Mouse (Mus musculus) hindbrain, embryonic 14.5 days (tissue): ENCODE measurements around the gene March1. TPM values are rescaled to one million over a fixed set of nuclear protein-coding genes. Genes with fewer than 3 reads are reported as not detected.

ENCODE experiments used
- ATAC-seq: fragments of 200-750 bp; cut with Nextera tagmentation; 2 replicates; pipeline ENCODE4 v1.8.0; 2017; ENCODE audit warnings: moderate number of reproducible peaks, mild to moderate bottlenecking, moderate TSS enrichment, moderate library complexity; ENCODE audit not compliant: low FRiP score
- DNase-seq: peaks from one replicate; pipeline ENCODE4 v3.0.0-alpha.2; 2015; ENCODE audit warnings: low spot score
- H3K27ac ChIP-seq: fragments of 300-500 bp; sonication (generic); 2 replicates; pipeline ENCODE4 v1.5.1; 2014; ENCODE audit warnings: mild to moderate bottlenecking, moderate library complexity
- H3K27me3 ChIP-seq: fragments of 300-500 bp; sonication (generic); 2 replicates; pipeline ENCODE4 v1.6.1; 2014; ENCODE audit warnings: mild to moderate bottlenecking, low read length, mixed read lengths; ENCODE audit not compliant: control insufficient read depth, insufficient read depth
- H3K36me3 ChIP-seq: fragments of 300-500 bp; sonication (generic); replicated peaks from 2 replicates; pipeline ENCODE4 v1.6.1; 2014; ENCODE audit not compliant: control insufficient read depth, insufficient read depth
- H3K4me1 ChIP-seq: fragments of 300-500 bp; sonication (generic); replicated peaks from 2 replicates; pipeline ENCODE4 v1.6.1; 2014; ENCODE audit warnings: antibody characterized with exemption, low read length, mixed read lengths; ENCODE audit not compliant: control insufficient read depth, insufficient read depth
- H3K4me2 ChIP-seq: fragments of 300-500 bp; sonication (generic); replicated peaks from 2 replicates; pipeline ENCODE4 v1.6.1; 2014; ENCODE audit warnings: mild to moderate bottlenecking, moderate library complexity
- H3K4me3 ChIP-seq: fragments of 300-500 bp; sonication (generic); replicated peaks from 2 replicates; pipeline ENCODE4 v1.5.1; 2014; ENCODE audit warnings: mild to moderate bottlenecking, low read length
- H3K9ac ChIP-seq: fragments of 300-500 bp; sonication (generic); 2 replicates; pipeline ENCODE4 v1.6.1; 2014
- H3K9me3 ChIP-seq: fragments of 300-500 bp; sonication (generic); 2 replicates; pipeline ENCODE4 v1.6.1; 2016; ENCODE audit warnings: low read length; ENCODE audit not compliant: control insufficient read depth
- WGBS: fragments of 180-500 bp; shearing (Covaris S2); extraction: QIAGEN DNeasy Blood & Tissue Kit; methylation state at CpG from one replicate; pipeline ENCODE4 v1.1.7; 2014; 5-methylcytosine and 5-hydroxymethylcytosine counted together
- polyA plus RNA-seq: library from polyadenylated mRNA; unstranded; fragments of >200 nt; fragmentation: Nextera tagmentation; extraction: Ambion mirVana; gene quantifications from 2 replicates; pipeline ENCODE4 v1.2.1, GENCODE M21; 2014

The March1 gene
- polyA plus RNA-seq, 1 experiment from 2014 or later: 48.2 TPM

DNA sequence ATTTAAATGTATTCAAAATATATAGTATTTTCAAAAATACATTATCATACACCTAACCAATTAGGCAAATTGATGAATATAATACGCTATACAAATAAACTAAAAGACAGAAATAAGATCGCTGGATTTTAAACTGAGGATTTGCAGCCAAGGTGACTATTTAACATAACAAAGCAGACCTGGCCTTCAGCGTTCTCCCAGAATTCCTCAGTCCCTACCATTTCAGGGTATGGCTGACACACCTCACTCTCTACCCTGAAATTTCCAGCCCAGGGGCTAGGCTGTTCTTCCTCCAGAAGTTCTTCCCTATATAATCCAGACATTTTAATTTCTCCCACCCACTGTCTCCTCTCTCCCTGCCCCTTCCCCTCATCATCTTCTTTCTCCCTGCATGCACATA lies 870.9 kb downstream of the March1 start:
- no peak overlapping the region for H3K9ac ChIP-seq
- no peak overlapping the region for H3K4me3 ChIP-seq
- WGBS: 51% methylated on average over 3 of the region's 3 CpGs
- H3K27ac ChIP-seq: no peak overlapping the region
- DNase-seq (no peak), ATAC-seq (no peak)
- H3K36me3 ChIP-seq: 0 out of 2 replicates have a peak, but pooled peaks cover 3% of the 10 kb centered on the region
- H3K4me1 ChIP-seq: peaks cover 13% of the 10 kb centered on the region; the same call in 1 of the 2 replicates
- H3K4me2 ChIP-seq: no peak overlapping the region
- no peaks in the 10 kb centered on the region for H3K27me3 ChIP-seq
- no peaks in the 10 kb centered on the region for H3K9me3 ChIP-seq

GRCm38 (mm10) chr8:66490624-66491023 lies 872.9 kb downstream of the March1 start:
- H3K27me3 ChIP-seq: no peaks in the 10 kb centered on the region
- H3K9me3 ChIP-seq: no peaks in the 10 kb centered on the region
- ATAC-seq: no peak
- no peaks in the 10 kb centered on the region for H3K36me3 ChIP-seq
- no peak overlapping the region for H3K4me3 ChIP-seq
- WGBS: 84% methylated on average over 4 of the region's 4 CpGs
- DNase-seq: no peak
- no peak overlapping the region for H3K27ac ChIP-seq
- H3K4me2 ChIP-seq: no peak overlapping the region
- no peak overlapping the region for H3K9ac ChIP-seq
- 0 out of 2 replicates have a peak, but pooled peaks cover 2% of the 10 kb centered on the region for H3K4me1 ChIP-seq

DNA sequence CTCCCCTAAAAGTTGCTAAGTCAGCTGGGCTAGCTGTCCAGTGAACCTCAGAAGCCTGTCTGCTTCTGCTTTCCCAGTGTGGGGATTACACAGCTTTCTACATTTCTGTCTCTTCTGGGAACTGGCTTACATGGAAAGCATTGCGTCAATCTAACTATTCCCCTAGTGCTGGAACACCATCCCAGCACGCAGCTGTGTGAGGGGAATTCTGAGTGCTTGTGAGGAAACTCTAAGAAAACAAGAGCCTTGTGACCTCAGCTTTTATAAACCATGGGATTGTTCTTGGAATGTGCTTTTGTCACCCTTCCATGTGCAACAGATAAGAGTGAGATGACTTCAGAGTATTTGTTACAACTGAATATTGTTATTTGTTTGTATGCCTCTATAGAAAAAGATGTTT lies 876.8 kb downstream of the March1 start:
- Histone ChIP-seq H3K27me3 (no peaks in the 10 kb centered on the region), H3K4me3 (no peak overlapping the region), H3K9ac (no peak overlapping the region), H3K4me2 (no peak overlapping the region), H3K27ac (no peak overlapping the region), H3K9me3 (no peaks in the 10 kb centered on the region), H3K36me3 (no peaks in the 10 kb centered on the region), H3K4me1 (no peaks in the 10 kb centered on the region)
- 80% methylated on average over 2 of the region's 2 CpGs for WGBS
- DNase-seq (no peak), ATAC-seq (no peak)

DNA sequence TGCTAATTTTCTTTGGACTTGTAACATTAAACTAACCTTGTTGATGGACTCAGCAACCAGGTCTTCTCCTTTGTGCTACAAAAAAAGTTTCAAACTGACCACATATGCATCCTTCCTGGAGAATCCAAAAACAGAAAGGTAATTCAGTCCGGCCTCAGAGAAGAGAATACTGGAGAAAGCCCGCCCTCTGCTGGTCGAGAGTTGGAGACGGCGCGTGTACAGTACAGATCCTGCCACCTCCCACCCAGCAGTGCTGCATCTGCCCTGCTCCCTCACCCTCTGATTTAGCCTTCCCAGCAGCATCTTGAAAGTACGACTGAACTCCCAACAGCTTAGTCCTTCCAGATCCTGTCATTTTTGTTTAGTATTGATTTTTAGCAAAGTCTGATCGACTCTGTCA lies 878.0 kb downstream of the March1 start:
- H3K4me3 ChIP-seq: no peak overlapping the region
- H3K4me2 ChIP-seq: no peak overlapping the region
- H3K27ac ChIP-seq: no peak overlapping the region
- no peaks in the 10 kb centered on the region for H3K27me3 ChIP-seq
- H3K9ac ChIP-seq: no peak overlapping the region
- WGBS: 8% methylated on average over 8 of the region's 8 CpGs
- ATAC-seq (peak; percentile 90), DNase-seq (peak; percentile 76)
- H3K4me1 ChIP-seq: no peaks in the 10 kb centered on the region
- no peaks in the 10 kb centered on the region for H3K36me3 ChIP-seq
- no peaks in the 10 kb centered on the region for H3K9me3 ChIP-seq

DNA sequence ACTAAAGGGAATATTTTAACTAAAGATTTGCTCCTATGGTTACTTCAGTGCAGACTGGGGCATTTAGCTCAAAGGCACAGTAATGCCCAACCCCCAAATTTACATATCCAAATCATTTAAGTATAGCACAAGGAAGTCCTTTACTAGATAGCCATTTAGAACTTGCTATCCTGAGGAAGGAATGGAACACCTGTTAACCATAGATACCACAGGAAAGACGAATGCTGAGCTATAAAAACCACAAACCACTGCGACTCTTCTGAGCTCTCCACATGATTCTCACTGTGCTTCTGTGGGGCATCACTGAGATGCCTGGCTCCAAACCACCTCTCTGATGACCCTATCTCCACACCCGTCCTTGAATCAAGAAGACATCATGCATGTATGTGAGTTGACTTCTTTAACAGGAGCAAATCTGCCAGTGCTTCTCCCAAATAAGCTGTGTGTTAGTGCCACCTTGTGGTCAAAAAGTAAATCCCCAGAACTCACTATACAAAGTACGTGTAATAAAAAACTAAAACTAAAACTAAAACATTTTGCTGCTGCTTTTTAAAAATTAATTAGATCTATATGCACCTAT lies 879.4 kb downstream of the March1 start:
- Histone ChIP-seq H3K4me3 (no peak overlapping the region), H3K4me1 (no peaks in the 10 kb centered on the region), H3K27ac (no peak overlapping the region), H3K4me2 (no peak overlapping the region), H3K27me3 (no peaks in the 10 kb centered on the region), H3K36me3 (no peaks in the 10 kb centered on the region), H3K9ac (no peak overlapping the region), H3K9me3 (no peaks in the 10 kb centered on the region)
- DNase-seq: peak; percentile 79
- WGBS: 42% methylated on average over 4 of the region's 4 CpGs
- peak; percentile 32; the same call in 1 of the 2 replicates for ATAC-seq

DNA sequence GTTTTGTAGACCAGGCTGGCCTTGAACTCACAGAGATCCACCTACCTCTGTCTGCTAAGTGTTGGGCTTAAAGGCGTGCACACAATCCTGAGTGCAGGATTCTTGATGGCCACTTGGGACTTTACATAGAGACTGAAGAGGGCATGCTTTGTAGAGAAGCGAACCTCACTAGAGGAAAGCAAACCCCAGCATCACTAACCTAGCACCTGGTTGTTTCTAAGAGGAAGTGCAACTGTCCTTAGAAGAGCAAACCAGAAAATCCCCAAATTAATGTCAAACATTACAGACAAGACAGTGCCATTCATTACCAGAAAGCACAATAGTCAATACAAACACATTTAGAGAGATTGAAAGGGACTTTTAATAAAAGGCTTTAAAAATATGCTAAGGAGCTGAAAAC lies 885.7 kb downstream of the March1 start:
- no peak overlapping the region for H3K9ac ChIP-seq
- no peak overlapping the region for H3K4me2 ChIP-seq
- WGBS: 88% methylated on average over 2 of the region's 2 CpGs
- no peaks in the 10 kb centered on the region for H3K27me3 ChIP-seq
- no peaks in the 10 kb centered on the region for H3K4me1 ChIP-seq
- ATAC-seq (no peak), DNase-seq (no peak)
- no peaks in the 10 kb centered on the region for H3K9me3 ChIP-seq
- H3K4me3 ChIP-seq: no peak overlapping the region
- H3K36me3 ChIP-seq: no peaks in the 10 kb centered on the region
- H3K27ac ChIP-seq: no peak overlapping the region

GRCm38 (mm10) chr8:66511537-66511936 lies 893.8 kb downstream of the March1 start, which contains the start of gene Tktl2:
Tktl2 (plus strand) TSS chr8:66511756.
- no peaks in the 10 kb centered on the region for H3K36me3 ChIP-seq
- H3K4me1 ChIP-seq: no peaks in the 10 kb centered on the region
- no peak within 1 kb of the TSS for H3K4me2 ChIP-seq
- DNase-seq (no peak), ATAC-seq (no peak)
- no peak within 1 kb of the TSS for H3K9ac ChIP-seq
- H3K27ac ChIP-seq: no peak within 1 kb of the TSS
- H3K4me3 ChIP-seq: no peak within 1 kb of the TSS
- 97% methylated on average over 22 of the region's 22 CpGs for WGBS
- no peaks in the 10 kb centered on the region for H3K27me3 ChIP-seq
- H3K9me3 ChIP-seq: no peaks in the 10 kb centered on the region

DNA sequence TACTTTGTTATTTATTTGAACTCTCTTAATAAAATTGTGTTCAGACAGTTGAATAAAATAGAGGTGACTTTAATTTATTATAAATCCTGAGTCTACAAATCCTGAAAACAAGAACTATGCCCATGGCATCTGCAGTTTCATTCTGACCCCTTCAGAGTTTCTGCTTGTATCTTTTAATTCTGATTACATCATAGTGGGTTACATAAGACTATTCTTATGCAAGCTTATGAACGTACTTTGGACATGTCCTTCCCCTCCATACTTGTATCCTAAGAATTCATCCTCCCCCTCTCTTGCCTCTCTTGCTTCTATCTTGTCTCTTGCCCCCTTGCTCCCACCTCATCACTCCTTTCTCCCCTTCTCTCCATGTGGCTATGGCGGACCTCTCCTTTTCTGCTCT lies 901.4 kb downstream of the March1 start:
- no peak for ATAC-seq
- Histone ChIP-seq H3K4me3 (no peak overlapping the region), H3K27ac (no peak overlapping the region), H3K9ac (no peak overlapping the region), H3K4me1 (no peaks in the 10 kb centered on the region), H3K36me3 (no peaks in the 10 kb centered on the region), H3K27me3 (no peaks in the 10 kb centered on the region), H3K4me2 (no peak overlapping the region), H3K9me3 (no peaks in the 10 kb centered on the region)
- WGBS: 83% methylated on average over 2 of the region's 2 CpGs
- DNase-seq: no peak

DNA sequence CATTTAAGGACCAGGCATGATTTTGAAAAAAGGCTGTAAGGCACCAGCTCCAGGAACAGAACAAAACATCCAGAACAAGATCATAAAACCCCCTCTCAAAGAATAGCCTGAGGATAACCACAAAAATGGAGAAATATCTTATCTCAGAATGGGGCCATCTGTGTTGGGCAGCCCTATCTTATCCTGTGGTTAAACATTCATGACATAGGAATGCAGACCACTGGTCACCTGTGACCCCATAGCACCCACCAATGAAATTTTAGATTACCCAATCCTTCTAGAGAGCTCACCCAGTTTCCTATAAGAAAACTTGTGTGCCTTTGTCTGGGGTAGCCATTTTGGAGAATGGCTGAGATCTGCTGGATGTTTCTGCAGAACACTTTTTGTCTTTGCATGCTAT lies 902.9 kb downstream of the March1 start:
- no peak for DNase-seq
- H3K4me1 ChIP-seq: no peaks in the 10 kb centered on the region
- no peaks in the 10 kb centered on the region for H3K36me3 ChIP-seq
- H3K9ac ChIP-seq: no peak overlapping the region
- H3K9me3 ChIP-seq: no peaks in the 10 kb centered on the region
- no peak overlapping the region for H3K27ac ChIP-seq
- ATAC-seq: no peak
- H3K4me3 ChIP-seq: no peak overlapping the region
- H3K27me3 ChIP-seq: no peaks in the 10 kb centered on the region
- H3K4me2 ChIP-seq: no peak overlapping the region
